Mouse (Mus musculus) myocyte (in vitro differentiated cells): Measurements from ENCODE around the gene Olfr985. TPM values are rescaled to one million over a fixed set of nuclear protein-coding genes. Genes with fewer than 3 reads are reported as not detected.

Experiments
- H3K27me3 ChIP-seq: one replicate; pipeline ENCODE4 v1.6.1; 2011; ENCODE audit not compliant: control insufficient read depth, insufficient read depth, insufficient read length
- H3K36me3 ChIP-seq: one replicate; pipeline ENCODE4 v1.6.1; 2011; ENCODE audit not compliant: control insufficient read depth, insufficient read depth
- H3K4me2 ChIP-seq: one replicate; pipeline ENCODE4 v1.6.1; 2011; ENCODE audit warnings: low read depth, control low read depth
- H3K4me3 ChIP-seq: one replicate; pipeline ENCODE4 v1.5.1; 2011; ENCODE audit warnings: mild to moderate bottlenecking, control low read depth, moderate library complexity
- H3K79me2 ChIP-seq: one replicate; pipeline ENCODE4 v1.6.1; 2011; ENCODE audit not compliant: control insufficient read depth, insufficient read depth
- H3ac ChIP-seq: one replicate; pipeline ENCODE4 v1.6.1; 2011; ENCODE audit not compliant: control insufficient read depth, insufficient read length
- CEBPB ChIP-seq: IDR thresholded peaks from 2 replicates; pipeline ENCODE4 v1.6.1; 2011; ENCODE audit warnings: mild to moderate bottlenecking, moderate library complexity; ENCODE audit not compliant: poor library complexity, insufficient read depth, severe bottlenecking
- E2F4 ChIP-seq: IDR thresholded peaks from one replicate; pipeline ENCODE4 v1.6.1; 2011; ENCODE audit warnings: mild to moderate bottlenecking, control low read depth, moderate library complexity; ENCODE audit not compliant: insufficient read depth
- MAX ChIP-seq: IDR thresholded peaks from one replicate; pipeline ENCODE4 v1.6.1; 2011; ENCODE audit warnings: low read depth, mild to moderate bottlenecking, control low read depth
- MYOD1 ChIP-seq, 3 experiments: IDR thresholded peaks; one replicate each; pipeline ENCODE4 v1.6.1; 2011; ENCODE audit warnings: control low read depth in 2 of 3, low read depth in 2 of 3, mild to moderate bottlenecking in 2 of 3, moderate library complexity in 1 of 3; ENCODE audit not compliant: insufficient read length in 2 of 3, control insufficient read depth in 1 of 3
- MYOG ChIP-seq, 3 experiments: IDR thresholded peaks; one replicate each; pipeline ENCODE4 v1.6.1; 2011; ENCODE audit warnings: control low read depth in 2 of 3, low read depth in 2 of 3, mild to moderate bottlenecking in 2 of 3; ENCODE audit not compliant: insufficient read length in 2 of 3, control insufficient read depth in 1 of 3, insufficient read depth in 1 of 3
- POLR2A ChIP-seq: IDR thresholded peaks from one replicate; pipeline ENCODE4 v1.6.1; 2011; ENCODE audit warnings: low read depth, mild to moderate bottlenecking, control low read depth, moderate library complexity; ENCODE audit not compliant: insufficient read length
- POLR2AphosphoS2 ChIP-seq: IDR thresholded peaks from one replicate; pipeline ENCODE4 v1.6.1; 2011; ENCODE audit warnings: low read depth, control low read depth; ENCODE audit not compliant: insufficient read length
- REST ChIP-seq: IDR thresholded peaks from one replicate; pipeline ENCODE4 v1.6.1; 2011; ENCODE audit warnings: mild to moderate bottlenecking, control low read depth, moderate library complexity; ENCODE audit not compliant: insufficient read depth, insufficient read length
- SRF ChIP-seq: IDR thresholded peaks from one replicate; pipeline ENCODE4 v1.6.1; 2011; ENCODE audit warnings: low read depth; ENCODE audit not compliant: control insufficient read depth, insufficient read length
- TCF12 ChIP-seq: IDR thresholded peaks from one replicate; pipeline ENCODE4 v1.6.1; 2011; ENCODE audit warnings: mild to moderate bottlenecking, control low read depth; ENCODE audit not compliant: poor library complexity, insufficient read depth, severe bottlenecking
- TCF3 ChIP-seq: IDR thresholded peaks from one replicate; pipeline ENCODE4 v1.6.1; 2011; ENCODE audit warnings: low read depth, control low read depth; ENCODE audit not compliant: insufficient read length
- USF1 ChIP-seq: IDR thresholded peaks from one replicate; pipeline ENCODE4 v1.6.1; 2011; ENCODE audit warnings: low read depth, mild to moderate bottlenecking, control low read depth, moderate library complexity
- polyA plus RNA-seq: library from polyadenylated mRNA; unstranded; fragments of >200 nt; fragmentation: generic; extraction: Trizol; gene quantifications from one replicate; pipeline ENCODE4 v1.2.1, GENCODE M21; 2012; ENCODE audit warnings: missing spikeins

Olfr985 gene
- polyA plus RNA-seq, 1 experiment: not detected

DNA sequence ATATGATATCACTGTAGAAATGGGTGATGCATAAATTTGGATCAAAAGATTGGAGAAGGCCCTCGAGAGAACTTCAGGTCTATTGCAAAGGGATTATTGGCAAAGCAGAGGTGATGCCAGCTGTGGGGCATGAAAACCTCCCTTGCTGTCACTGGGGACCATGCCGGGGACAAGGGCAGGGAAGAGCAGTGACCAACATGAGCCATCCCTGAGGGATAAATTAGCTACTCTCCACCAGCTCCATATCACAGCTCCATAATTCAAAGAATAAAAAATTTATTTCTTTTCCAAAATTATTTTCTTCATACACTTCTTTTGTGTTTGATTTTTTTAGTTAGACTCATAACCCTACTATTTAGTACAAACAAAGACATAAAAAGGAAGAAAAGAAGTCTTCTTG is 15.9 kb downstream of the Olfr985 start, which contains the start of gene Olfr984:
Olfr984 (minus strand) TSS at position 101 of the 400 bp plus-strand sequence.
- Histone ChIP-seq H3K79me2 (no peaks in the 10 kb centered on the region), H3K36me3 (no peaks in the 10 kb centered on the region), H3ac (no peak within 1 kb of the TSS), H3K4me3 (no peak within 1 kb of the TSS), H3K27me3 (no peaks in the 10 kb centered on the region), H3K4me2 (no peak within 1 kb of the TSS)
- TF ChIP-seq POLR2A (no peak), POLR2AphosphoS2 (no peak), REST (no peak), CEBPB (no peak), TCF3 (no peak), MYOG (IDR thresholded peaks at IDR 0.05; ENCODE audit: control insufficient read depth in 1 of 3, insufficient read depth in 1 of 3, insufficient read length in 2 of 3, low read depth in 2 of 3) (no peak), MAX (no peak), SRF (no peak), MYOD1 (IDR thresholded peaks at IDR 0.05; ENCODE audit: control insufficient read depth in 1 of 3, insufficient read length in 2 of 3, low read depth in 2 of 3) (no peak), E2F4 (no peak), USF1 (no peak), TCF12 (no peak)

DNA sequence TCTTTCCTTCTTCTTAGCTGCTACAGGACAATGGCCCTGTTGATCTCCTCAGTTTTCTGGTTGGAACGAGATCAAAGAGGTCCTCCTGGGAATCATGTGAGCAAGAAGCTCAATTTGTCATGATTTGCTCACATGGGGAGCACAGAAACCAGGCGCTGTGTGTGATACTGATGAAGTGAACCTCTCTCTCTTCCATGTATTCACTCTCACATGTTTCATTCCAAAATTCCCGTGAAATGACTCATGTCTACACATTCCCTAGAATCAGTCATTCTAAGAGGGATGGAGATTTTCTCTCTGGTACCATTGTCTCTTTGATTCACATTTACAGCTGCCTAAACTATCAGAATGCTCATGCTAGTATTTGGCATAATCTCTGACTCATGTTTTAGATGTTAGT is 35.2 kb downstream of the Olfr985 start:
- H3K36me3 ChIP-seq: no peaks in the 10 kb centered on the region
- peak overlapping the region; percentile 19 for H3K4me2 ChIP-seq
- H3K27me3 ChIP-seq: no peaks in the 10 kb centered on the region
- TF ChIP-seq POLR2AphosphoS2: no peak
- no peak for TF ChIP-seq POLR2A
- no peak for TF ChIP-seq TCF12
- H3K79me2 ChIP-seq: no peaks in the 10 kb centered on the region
- no peak overlapping the region for H3ac ChIP-seq
- H3K4me3 ChIP-seq: no peak overlapping the region

DNA sequence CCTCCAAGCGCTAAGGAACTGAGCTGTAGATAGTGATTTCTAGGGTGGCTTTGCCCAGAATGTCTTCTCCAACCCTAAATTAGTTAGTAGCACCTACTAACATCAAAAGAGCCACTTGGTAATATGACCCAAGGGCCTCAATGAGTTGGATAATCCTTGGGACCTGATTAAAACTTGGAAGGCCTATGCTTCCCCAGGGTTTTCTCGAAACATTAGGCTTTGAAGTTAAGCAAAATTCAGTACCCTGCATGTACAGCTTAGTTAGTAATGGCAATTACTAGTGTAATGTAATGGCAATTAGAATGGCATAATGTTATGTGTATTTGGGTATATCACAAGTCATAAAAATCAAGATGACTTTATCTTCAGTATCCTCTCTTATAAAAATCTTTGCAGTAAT is 36.5 kb downstream of the Olfr985 start, which contains the start of gene Olfr983:
Olfr983 (minus strand) TSS at position 101 of the 400 bp plus-strand sequence.
- H3K27me3 ChIP-seq: no peaks in the 10 kb centered on the region
- H3ac ChIP-seq: no peak within 1 kb of the TSS
- TF ChIP-seq TCF12 (no peak), POLR2AphosphoS2 (no peak), MYOG (IDR thresholded peaks at IDR 0.05; ENCODE audit: control insufficient read depth in 1 of 3, insufficient read depth in 1 of 3, insufficient read length in 2 of 3, low read depth in 2 of 3) (no peak), CEBPB (no peak), REST (no peak), USF1 (no peak), MAX (no peak), TCF3 (no peak), POLR2A (no peak), E2F4 (no peak), MYOD1 (IDR thresholded peaks at IDR 0.05; ENCODE audit: control insufficient read depth in 1 of 3, insufficient read length in 2 of 3, low read depth in 2 of 3) (no peak), SRF (no peak)
- no peak within 1 kb of the TSS for H3K4me3 ChIP-seq
- no peaks in the 10 kb centered on the region for H3K36me3 ChIP-seq
- H3K79me2 ChIP-seq: no peaks in the 10 kb centered on the region
- H3K4me2 ChIP-seq: no peak within 1 kb of the TSS

Other genes with a start within 250 kb of the Olfr985 start
- gene Olfr229, start 222.8 kb downstream of the Olfr985 start, polyA plus RNA-seq: not detected
- not detected for gene Olfr974, start 192.7 kb downstream of the Olfr985 start, polyA plus RNA-seq
- gene Olfr975, start 178.1 kb downstream of the Olfr985 start, polyA plus RNA-seq: not detected
- gene Olfr976, start 169.1 kb downstream of the Olfr985 start, polyA plus RNA-seq: not detected
- not detected for gene Olfr978, start 138.1 kb downstream of the Olfr985 start, polyA plus RNA-seq
- gene Olfr979, start 126.7 kb downstream of the Olfr985 start, polyA plus RNA-seq: not detected
- not detected for gene Olfr980, start 120.6 kb downstream of the Olfr985 start, polyA plus RNA-seq
- not detected for gene Olfr981, start 108.7 kb downstream of the Olfr985 start, polyA plus RNA-seq
- gene Olfr982, start 56.4 kb downstream of the Olfr985 start, polyA plus RNA-seq: not detected
- not detected for gene Olfr983, start 36.6 kb downstream of the Olfr985 start, polyA plus RNA-seq
- gene Olfr984, start 16.0 kb downstream of the Olfr985 start, polyA plus RNA-seq: not detected
- not detected for gene Tmem225, start 17.9 kb upstream of the Olfr985 start, polyA plus RNA-seq
- not detected for gene Olfr986, start 50.7 kb upstream of the Olfr985 start, polyA plus RNA-seq
- 2.4 TPM for gene Zfp202, start 62.1 kb upstream of the Olfr985 start, polyA plus RNA-seq
- gene Scn3b, start 139.0 kb upstream of the Olfr985 start, polyA plus RNA-seq: 0.38 TPM